Comparison of ENCODE assay signal across 13 mouse cellular contexts in genomic region chr11:32564629-32565028, GRCm38 (mm10). TPM values are rescaled to one million over a fixed set of nuclear protein-coding genes. Genes with fewer than 3 reads are reported as not detected.
DNase-seq lines count a peak whose midpoint lies in the region; ATAC-seq and TF ChIP-seq lines count a peak whose summit lies in the region.
"Had no signal": no experiment of that assay in that cellular context is flagged by ENCODE, and none has a peak within 500 bp of the region (broad histone marks: within the 10 kb centered on the region; RNA-seq: fewer than 3 reads in every experiment).

No protein-coding gene starts in this region.

- peak overlapping the region; percentile 19 for H3K27ac ChIP-seq in kidney, embryonic 15.5 days
- no peak overlapping the region for H3K27ac ChIP-seq in kidney, embryonic 16.5 days (ENCODE audit: low read length)
- peak overlapping the region; percentile 5; the same call in 1 of the 2 replicates for H3K27ac ChIP-seq in MEL (ENCODE audit: control insufficient read depth, low read depth, low read length)
- peak overlapping the region; percentile 11; the same call in 1 of the 2 replicates for H3K27ac ChIP-seq in embryonic fibroblast, embryonic 13.5 days (ENCODE audit: insufficient read depth, low read length)
- peak overlapping the region; percentile 70 for H3K27ac ChIP-seq in liver, postnatal 0 days (ENCODE audit: low read depth)
- H3K27ac ChIP-seq: heart, embryonic 13.5 days; hindbrain, embryonic 15.5 days; midbrain, embryonic 13.5 days had no signal

- H3K4me2 ChIP-seq in kidney, embryonic 15.5 days: no peak overlapping the region
- H3K4me2 ChIP-seq in kidney, embryonic 16.5 days (replicated peaks; ENCODE audit: low read depth, low read length): no peak overlapping the region
- H3K4me2 ChIP-seq in liver, postnatal 0 days (ENCODE audit: low read depth, low read length): peak overlapping the region; percentile 23; the same call in 1 of the 2 replicates
- H3K4me2 ChIP-seq: heart, embryonic 13.5 days; hindbrain, embryonic 15.5 days; midbrain, embryonic 13.5 days had no signal

- no peaks in the 10 kb centered on the region for H3K79me2 ChIP-seq in MEL (ENCODE audit: control insufficient read depth, insufficient read depth, low read length, poor library complexity)

- WGBS in kidney, embryonic 15.5 days: 39% methylated on average over 4 of the region's 4 CpGs
- WGBS in kidney, embryonic 16.5 days: 43% methylated on average over 4 of the region's 4 CpGs
- 39% methylated on average over 4 of the region's 4 CpGs for WGBS in liver, postnatal 0 days (ENCODE audit: insufficient replicate concordance)

- TF ChIP-seq POLR2A in MEL (IDR thresholded peaks at IDR 0.05; ENCODE audit: control insufficient read depth in 1 of 2, insufficient read depth in 1 of 2, low read depth in 1 of 2, low read length in 2 of 2, poor library complexity in 1 of 2): no peak
- no peak for TF ChIP-seq POLR2A in embryonic fibroblast, embryonic 13.5 days (IDR thresholded peaks at IDR 0.05; ENCODE audit: low read depth, low read length)

- peaks cover 47% of the 10 kb centered on the region for H3K4me1 ChIP-seq in kidney, embryonic 15.5 days
- peaks cover 17% of the 10 kb centered on the region for H3K4me1 ChIP-seq in kidney, embryonic 16.5 days (ENCODE audit: insufficient read depth, low read length)
- peaks cover 4 to 31% of the 10 kb centered on the region in 2 experiments for H3K4me1 ChIP-seq in MEL (ENCODE audit: control insufficient read depth in 1 of 2, insufficient read depth in 2 of 2, low read length in 2 of 2)
- peaks cover 6% of the 10 kb centered on the region; the same call in 1 of the 2 replicates for H3K4me1 ChIP-seq in embryonic fibroblast, embryonic 13.5 days (ENCODE audit: control insufficient read depth, insufficient read depth, low read length)
- peaks cover 42% of the 10 kb centered on the region for H3K4me1 ChIP-seq in liver, postnatal 0 days (ENCODE audit: insufficient read depth)

- no peak overlapping the region for H3K4me3 ChIP-seq in kidney, embryonic 15.5 days (replicated peaks)
- no peak overlapping the region for H3K4me3 ChIP-seq in kidney, embryonic 16.5 days (ENCODE audit: low read length)
- no peak overlapping the region for H3K4me3 ChIP-seq in MEL (ENCODE audit: control insufficient read depth in 1 of 2, insufficient read depth in 1 of 2, low read depth in 2 of 2, low read length in 2 of 2)
- H3K4me3 ChIP-seq in embryonic fibroblast, embryonic 13.5 days (ENCODE audit: insufficient read depth, low read length): no peak overlapping the region
- H3K4me3 ChIP-seq in liver, postnatal 0 days (ENCODE audit: low read depth, low read length): no peak overlapping the region
- H3K4me3 ChIP-seq: heart, embryonic 13.5 days; hindbrain, embryonic 15.5 days; midbrain, embryonic 13.5 days had no signal

- H3K36me3 ChIP-seq in kidney, embryonic 15.5 days: no peaks in the 10 kb centered on the region
- H3K36me3 ChIP-seq in kidney, embryonic 16.5 days (ENCODE audit: insufficient read depth, low read length): no peaks in the 10 kb centered on the region
- H3K36me3 ChIP-seq in MEL (ENCODE audit: control insufficient read depth in 1 of 2, insufficient read depth in 2 of 2, low read length in 2 of 2): peaks cover 0 to 15% of the 10 kb centered on the region in 2 experiments; a peak in 2 of 4 replicates
- no peaks in the 10 kb centered on the region for H3K36me3 ChIP-seq in liver, postnatal 0 days (replicated peaks; ENCODE audit: insufficient read depth, low read length)
- H3K36me3 ChIP-seq: heart, embryonic 13.5 days; hindbrain, embryonic 15.5 days; midbrain, embryonic 13.5 days had no signal

- H3K9me3 ChIP-seq in kidney, embryonic 15.5 days (replicated peaks): no peaks in the 10 kb centered on the region
- no peaks in the 10 kb centered on the region; the same call in 1 of the 2 replicates for H3K9me3 ChIP-seq in kidney, embryonic 16.5 days (ENCODE audit: low read length)
- H3K9me3 ChIP-seq in MEL (replicated peaks; ENCODE audit: insufficient read depth, low read length): no peaks in the 10 kb centered on the region
- H3K9me3 ChIP-seq in liver, postnatal 0 days (ENCODE audit: low read length): no peaks in the 10 kb centered on the region
- H3K9me3 ChIP-seq: heart, embryonic 13.5 days; hindbrain, embryonic 15.5 days; midbrain, embryonic 13.5 days had no signal

- no peak for ATAC-seq in kidney, embryonic 15.5 days (replicated peaks; ENCODE audit: low FRiP score)
- no peak for ATAC-seq in kidney, embryonic 16.5 days (ENCODE audit: low FRiP score, low TSS enrichment)
- ATAC-seq in liver, postnatal 0 days: no peak
- ATAC-seq: midbrain, embryonic 13.5 days had no signal

- TF ChIP-seq CTCF in MEL (IDR thresholded peaks at IDR 0.05 in 2 of 3, conservative IDR thresholded peaks at IDR 0.05 in 1 of 3; ENCODE audit: control insufficient read depth in 1 of 3, insufficient read depth in 1 of 3, low read depth in 2 of 3, low read length in 3 of 3, poor library complexity in 1 of 3, severe bottlenecking in 1 of 3): no peak
- TF ChIP-seq CTCF in embryonic fibroblast, embryonic 13.5 days (IDR thresholded peaks at IDR 0.05; ENCODE audit: borderline replicate concordance, insufficient read depth, low read length): no peak
- no peak for TF ChIP-seq CTCF in liver, postnatal 0 days (IDR thresholded peaks at IDR 0.05; ENCODE audit: low read depth)

- TF ChIP-seq EP300 in MEL (IDR thresholded peaks at IDR 0.05; ENCODE audit: low read depth in 1 of 2, low read length in 2 of 2): no peak
- no peak for TF ChIP-seq EP300 in liver, postnatal 0 days (IDR thresholded peaks at IDR 0.05; ENCODE audit: low read depth)

- no peak for TF ChIP-seq RAD21 in MEL (IDR thresholded peaks at IDR 0.05; ENCODE audit: low read depth, low read length)

- DNase-seq in MEL (ENCODE audit: low read depth, low spot score): no peak
- no peak for DNase-seq in liver, postnatal 0 days
- DNase-seq in thymus, postnatal 14 days: no peak
- DNase-seq in gastrocnemius, adult 18-20 months (ENCODE audit: low spot score): no peak
- no peak for DNase-seq in ovary, postnatal 10 days (ENCODE audit: low spot score)
- DNase-seq: gastrocnemius, postnatal 10 days; lung, adult 2 months had no signal

- no peak overlapping the region for H3K9ac ChIP-seq in kidney, embryonic 15.5 days
- no peak overlapping the region for H3K9ac ChIP-seq in kidney, embryonic 16.5 days (replicated peaks; ENCODE audit: low read length)
- H3K9ac ChIP-seq in MEL (ENCODE audit: control insufficient read depth, low read depth, low read length, poor library complexity, severe bottlenecking): no peak overlapping the region
- no peak overlapping the region for H3K9ac ChIP-seq in liver, postnatal 0 days (replicated peaks)
- H3K9ac ChIP-seq: heart, embryonic 13.5 days; hindbrain, embryonic 15.5 days; midbrain, embryonic 13.5 days had no signal

- no peaks in the 10 kb centered on the region for H3K27me3 ChIP-seq in kidney, embryonic 15.5 days
- H3K27me3 ChIP-seq in kidney, embryonic 16.5 days (ENCODE audit: insufficient read depth, low read length): no peaks in the 10 kb centered on the region
- no peaks in the 10 kb centered on the region for H3K27me3 ChIP-seq in MEL (ENCODE audit: control insufficient read depth in 1 of 2, insufficient read depth in 2 of 2, low read length in 2 of 2)
- H3K27me3 ChIP-seq in liver, postnatal 0 days (ENCODE audit: insufficient read depth, low read length): no peaks in the 10 kb centered on the region
- H3K27me3 ChIP-seq: heart, embryonic 13.5 days; hindbrain, embryonic 15.5 days; midbrain, embryonic 13.5 days had no signal

TF ChIP-seq in MEL, 35 proteins besides CTCF, POLR2A, EP300 and RAD21:
- TF ChIP-seq ELF1 (IDR thresholded peaks at IDR 0.05; ENCODE audit: low read depth, low read length): no peak
- TF ChIP-seq BHLHE40 (IDR thresholded peaks at IDR 0.05; ENCODE audit: borderline replicate concordance, low read depth, low read length): no peak
- TF ChIP-seq KAT2A (conservative IDR thresholded peaks at IDR 0.05; ENCODE audit: low read depth, low read length): no peak
- TF ChIP-seq MEF2A (IDR thresholded peaks at IDR 0.05; ENCODE audit: extremely low read depth, insufficient replicate concordance, low read depth, low read length, poor library complexity, severe bottlenecking): no peak
- no peak for TF ChIP-seq MAX (IDR thresholded peaks at IDR 0.05; ENCODE audit: low read length)
- TF ChIP-seq CHD2 (IDR thresholded peaks at IDR 0.05; ENCODE audit: low read length): no peak

RNA-seq across cellular contexts. Expression of gene Stk10, which starts 31.5 kb away (rescaled TPM):
- polyA plus RNA-seq in kidney, embryonic 15.5 days (2015; fragmentation: Nextera tagmentation; extraction: Ambion mirVana): 5.4 TPM in 2 replicates
- polyA plus RNA-seq in kidney, embryonic 16.5 days (2015; fragmentation: Nextera tagmentation; extraction: Ambion mirVana): 5.6 and 6.5 TPM in 2 replicates
- total RNA-seq in MEL (2012; rRNA removed): 10.8 and 11.4 TPM in 2 replicates
- 10 to 100 TPM in 1 of 2 experiments, not detected in 1; 14.4 TPM for polyA plus RNA-seq in MEL (2012; ENCODE audit: insufficient read depth in 1 of 2, insufficient read length in 2 of 2, low read depth in 1 of 2, low replicate concordance in 2 of 2, missing spikeins in 1 of 2)
- 4.4 and 6.1 TPM in 2 replicates for polyA plus RNA-seq in embryonic fibroblast, embryonic 13.5 days (2011; ENCODE audit: insufficient read length, low read depth, missing spikeins)
- 2.2 and 2.3 TPM in 2 replicates for polyA plus RNA-seq in liver, postnatal 0 days (2015; fragmentation: Nextera tagmentation; extraction: Ambion mirVana)
- total RNA-seq in gastrocnemius, adult 18-20 months (2021): 1 to 10 TPM; 2.2 to 4.4 TPM

RNA-seq across cellular contexts. Expression of gene Efcab9, which starts 32.7 kb away (rescaled TPM):
- 0.42 TPM in 1 of 2 replicates, not detected in the other for polyA plus RNA-seq in kidney, embryonic 15.5 days (2015; fragmentation: Nextera tagmentation; extraction: Ambion mirVana)
- polyA plus RNA-seq in kidney, embryonic 16.5 days (2015; fragmentation: Nextera tagmentation; extraction: Ambion mirVana): 0.47 and 0.68 TPM in 2 replicates
- total RNA-seq in MEL (2012; rRNA removed): 0.77 and 0.82 TPM in 2 replicates
- polyA plus RNA-seq in MEL (2012; ENCODE audit: insufficient read depth in 1 of 2, insufficient read length in 2 of 2, low read depth in 1 of 2, low replicate concordance in 2 of 2, missing spikeins in 1 of 2): 1 to 10 TPM in 1 of 2 experiments, not detected in 1; 1.3 TPM
- polyA plus RNA-seq in embryonic fibroblast, embryonic 13.5 days (2011; ENCODE audit: insufficient read length, low read depth, missing spikeins): 0.75 TPM in 1 of 2 replicates, not detected in the other
- polyA plus RNA-seq in liver, postnatal 0 days (2015; fragmentation: Nextera tagmentation; extraction: Ambion mirVana): 0.17 and 0.21 TPM in 2 replicates
- 1 to 10 TPM; 1.8 to 2.6 TPM for total RNA-seq in gastrocnemius, adult 18-20 months (2021)
- polyA plus RNA-seq: lung, adult 2 months had no signal
